Mouse (Mus musculus) hindbrain, postnatal 0 days (tissue): ENCODE results near the gene Dip2c. TPM values are rescaled to one million over a fixed set of nuclear protein-coding genes. Genes with fewer than 3 reads are reported as not detected.
A peak's percentile ranks its signal among the peaks of the same experiment; 100 is the strongest.

Experiments
- ATAC-seq: fragments of 200-750 bp; cut with Nextera tagmentation; 2 replicates; pipeline ENCODE4 v1.8.0; 2017; ENCODE audit warnings: mild to moderate bottlenecking, moderate TSS enrichment, moderate library complexity
- DNase-seq: peaks from one replicate; pipeline ENCODE4 v3.0.0-alpha.2; 2015; ENCODE audit warnings: low spot score
- H3K27ac ChIP-seq: fragments of 300-500 bp; sonication (generic); 2 replicates; pipeline ENCODE4 v1.5.1; 2014; ENCODE audit warnings: mild to moderate bottlenecking
- H3K27me3 ChIP-seq: fragments of 300-500 bp; sonication (generic); 2 replicates; pipeline ENCODE4 v1.6.1; 2014; ENCODE audit warnings: low read length, mixed read lengths; ENCODE audit not compliant: insufficient read depth
- H3K36me3 ChIP-seq: fragments of 300-500 bp; sonication (generic); 2 replicates; pipeline ENCODE4 v1.6.1; 2014; ENCODE audit warnings: low read length, mixed read lengths; ENCODE audit not compliant: insufficient read depth
- H3K4me1 ChIP-seq: fragments of 300-500 bp; sonication (generic); 2 replicates; pipeline ENCODE4 v1.6.1; 2014; ENCODE audit warnings: antibody characterized with exemption, low read length, mixed read lengths; ENCODE audit not compliant: insufficient read depth
- H3K4me2 ChIP-seq: fragments of 300-500 bp; sonication (generic); 2 replicates; pipeline ENCODE4 v1.6.1; 2014; ENCODE audit warnings: low read depth, mild to moderate bottlenecking, low read length, moderate library complexity, mixed read lengths
- H3K4me3 ChIP-seq: fragments of 300-500 bp; sonication (generic); 2 replicates; pipeline ENCODE4 v1.5.1; 2014; ENCODE audit warnings: low read length
- H3K9ac ChIP-seq: fragments of 300-500 bp; sonication (generic); replicated peaks from 2 replicates; pipeline ENCODE4 v1.6.1; 2014; ENCODE audit warnings: mild to moderate bottlenecking, low read length, moderate library complexity, mixed read lengths
- H3K9me3 ChIP-seq: fragments of 300-500 bp; sonication (generic); 2 replicates; pipeline ENCODE4 v1.6.1; 2016; ENCODE audit warnings: low read length, mixed read lengths
- CTCF ChIP-seq: IDR thresholded peaks from 2 replicates; pipeline ENCODE4 v1.5.1; 2016; ENCODE audit warnings: antibody characterized with exemption, control low read depth, low read depth
- WGBS: fragments of 180-500 bp; shearing (Covaris S2); extraction: QIAGEN DNeasy Blood & Tissue Kit; methylation state at CpG from one replicate; pipeline ENCODE4 v1.1.7; 2014; 5-methylcytosine and 5-hydroxymethylcytosine counted together
- polyA plus RNA-seq: library from polyadenylated mRNA; unstranded; fragments of >200 nt; fragmentation: Nextera tagmentation; extraction: Ambion mirVana; gene quantifications from 2 replicates; pipeline ENCODE4 v1.2.1, GENCODE M21; 2015
- total RNA-seq: library from RNA; depleted of rRNA; stranded (reverse); fragments of >200 nt; gene quantifications from 2 replicates; pipeline ENCODE4 v1.2.3, GENCODE M21; 2014

Gene Dip2c
- total and polyA plus RNA-seq, 2 experiments from 2014 or later: 9.2 to 73.6 TPM

- DNase-seq: no peak
- Histone ChIP-seq H3K9me3 (no peaks in the 10 kb centered on the region), H3K27me3 (no peaks in the 10 kb centered on the region), H3K4me1 (no peaks in the 10 kb centered on the region), H3K9ac (no peak overlapping the region), H3K36me3 (no peaks in the 10 kb centered on the region; the same call in 1 of the 2 replicates), H3K27ac (no peak overlapping the region), H3K4me2 (no peak overlapping the region), H3K4me3 (no peak overlapping the region)
- no peak for TF ChIP-seq CTCF
- ATAC-seq: no peak
Measured at GRCm38 (mm10) chr13:9583579-9583978, 307.3 kb downstream of the Dip2c start.

GRCm38 (mm10) chr13:9599334-9600096, 323.2 kb downstream of the Dip2c start:
- ATAC-seq (no peak), DNase-seq (no peak)
- Histone ChIP-seq H3K27ac (no peak overlapping the region), H3K9me3 (no peaks in the 10 kb centered on the region), H3K27me3 (no peaks in the 10 kb centered on the region), H3K9ac (no peak overlapping the region), H3K4me2 (no peak overlapping the region), H3K4me1 (no peaks in the 10 kb centered on the region), H3K4me3 (no peak overlapping the region), H3K36me3 (no peaks in the 10 kb centered on the region)
- WGBS: 75% methylated on average over 6 of the region's 6 CpGs
- TF ChIP-seq CTCF: no peak

GRCm38 (mm10) chr13:9601350-9601749, 325.0 kb downstream of the Dip2c start:
- 78% methylated on average over 3 of the region's 3 CpGs for WGBS
- no peaks in the 10 kb centered on the region; the same call in 1 of the 2 replicates for H3K36me3 ChIP-seq
- TF ChIP-seq CTCF: no peak
- H3K4me2 ChIP-seq: no peak overlapping the region
- no peaks in the 10 kb centered on the region for H3K4me1 ChIP-seq
- no peak overlapping the region for H3K27ac ChIP-seq
- ATAC-seq (no peak), DNase-seq (no peak)
- no peak overlapping the region for H3K4me3 ChIP-seq
- H3K9ac ChIP-seq: no peak overlapping the region
- no peaks in the 10 kb centered on the region for H3K9me3 ChIP-seq
- no peaks in the 10 kb centered on the region for H3K27me3 ChIP-seq

GRCm38 (mm10) chr13:9611229-9611628, 334.9 kb downstream of the Dip2c start:
- H3K4me2 ChIP-seq: no peak overlapping the region
- no peak overlapping the region for H3K9ac ChIP-seq
- DNase-seq: no peak
- no peak for ATAC-seq
- H3K4me1 ChIP-seq: no peaks in the 10 kb centered on the region
- no peaks in the 10 kb centered on the region for H3K27me3 ChIP-seq
- H3K4me3 ChIP-seq: no peak overlapping the region
- no peaks in the 10 kb centered on the region for H3K9me3 ChIP-seq
- 82% methylated on average over 1 of the region's 1 CpGs for WGBS
- peaks cover 13% of the 10 kb centered on the region; the same call in 1 of the 2 replicates for H3K36me3 ChIP-seq
- no peak overlapping the region for H3K27ac ChIP-seq
- TF ChIP-seq CTCF: no peak

- no peak for ATAC-seq
- WGBS: 53% methylated on average over 2 of the region's 2 CpGs
- H3K4me2 ChIP-seq: no peak overlapping the region
Measured at GRCm38 (mm10) chr13:9632684-9633083, 356.4 kb downstream of the Dip2c start.

GRCm38 (mm10) chr13:9635951-9636350, 359.6 kb downstream of the Dip2c start:
- no peaks in the 10 kb centered on the region for H3K9me3 ChIP-seq
- DNase-seq: no peak
- ATAC-seq: no peak
- H3K36me3 ChIP-seq: no peaks in the 10 kb centered on the region
- H3K4me3 ChIP-seq: no peak overlapping the region
- no peak overlapping the region for H3K4me2 ChIP-seq
- no peak overlapping the region for H3K9ac ChIP-seq
- H3K27ac ChIP-seq: no peak overlapping the region
- 94% methylated on average over 2 of the region's 2 CpGs for WGBS
- no peaks in the 10 kb centered on the region for H3K27me3 ChIP-seq
- TF ChIP-seq CTCF: no peak
- no peaks in the 10 kb centered on the region for H3K4me1 ChIP-seq

More at GRCm38 (mm10) chr13:9632684-9633083, 356.4 kb downstream of the Dip2c start:
- DNase-seq: no peak
- no peak for TF ChIP-seq CTCF
- no peaks in the 10 kb centered on the region for H3K27me3 ChIP-seq
- H3K9ac ChIP-seq: no peak overlapping the region
- peaks cover 8% of the 10 kb centered on the region; the same call in 1 of the 2 replicates for H3K36me3 ChIP-seq
- H3K4me3 ChIP-seq: no peak overlapping the region
- no peaks in the 10 kb centered on the region for H3K9me3 ChIP-seq
- no peak overlapping the region for H3K27ac ChIP-seq
- H3K4me1 ChIP-seq: no peaks in the 10 kb centered on the region

GRCm38 (mm10) chr13:9636505-9636904, 360.2 kb downstream of the Dip2c start:
- ATAC-seq (peak; percentile 75), DNase-seq (peak; percentile 48)
- Histone ChIP-seq H3K27me3 (no peaks in the 10 kb centered on the region), H3K4me1 (no peaks in the 10 kb centered on the region), H3K4me3 (no peak overlapping the region), H3K27ac (no peak overlapping the region), H3K9ac (no peak overlapping the region), H3K9me3 (no peaks in the 10 kb centered on the region), H3K36me3 (no peaks in the 10 kb centered on the region), H3K4me2 (no peak overlapping the region)
- TF ChIP-seq CTCF: peak; percentile 67
- 60% methylated on average over 4 of the region's 4 CpGs for WGBS
